ENCODE assay signal across 8 mouse cellular contexts in genomic region chr2:25581901-25582301, GRCm38 (mm10). TPM values are rescaled to one million over a fixed set of nuclear protein-coding genes. Genes with fewer than 3 reads are reported as not detected.
A peak's percentile ranks its signal among the peaks of the same experiment; 100 is the strongest.
DNase-seq lines count a peak whose midpoint lies in the region; ATAC-seq and TF ChIP-seq lines count a peak whose summit lies in the region.

No protein-coding gene starts in this region.

- peaks cover 13% of the 10 kb centered on the region; the same call in 1 of the 2 replicates for H3K36me3 ChIP-seq in hindbrain, postnatal 0 days (ENCODE audit: insufficient read depth, low read length)
- peaks cover 13% of the 10 kb centered on the region; the same call in 1 of the 2 replicates for H3K36me3 ChIP-seq in midbrain, embryonic 15.5 days (replicated peaks)

- DNase-seq in gastrocnemius, adult 2 months = peak; percentile 29
- DNase-seq in gastrocnemius, adult 8-10 months (ENCODE audit: low spot score in 2 of 2) = no peak
- peak; percentile 23 for DNase-seq in urinary bladder, adult 2 months (ENCODE audit: low spot score)
- DNase-seq in urinary bladder, postnatal 10 days (ENCODE audit: low spot score) = no peak
- peak; percentile 65 for DNase-seq in hindbrain, postnatal 0 days (ENCODE audit: low spot score)
- DNase-seq in adrenal gland, adult 2 months = no peak
- no peak for DNase-seq in adrenal gland, adult (ENCODE audit: inconsistent age in 2 of 2, low spot score in 1 of 2)

- no peak for TF ChIP-seq CTCF in gastrocnemius, adult 2 months (IDR thresholded peaks at IDR 0.05)
- TF ChIP-seq CTCF in hindbrain, postnatal 0 days (IDR thresholded peaks at IDR 0.05; ENCODE audit: low read depth) = no peak

- H3K4me3 ChIP-seq in gastrocnemius, adult 2 months = peak overlapping the region; percentile 66
- H3K4me3 ChIP-seq in hindbrain, postnatal 0 days (ENCODE audit: low read length) = peak overlapping the region; percentile 48
- no peak overlapping the region; the same call in 1 of the 2 replicates for H3K4me3 ChIP-seq in midbrain, embryonic 15.5 days

- H3K4me1 ChIP-seq in hindbrain, postnatal 0 days (ENCODE audit: insufficient read depth, low read length) = peaks cover 31% of the 10 kb centered on the region
- H3K4me1 ChIP-seq in midbrain, embryonic 15.5 days = peaks cover 56% of the 10 kb centered on the region

- WGBS in hindbrain, postnatal 0 days = 15% methylated on average over 6 of the region's 6 CpGs
- 33% methylated on average over 6 of the region's 6 CpGs for WGBS in midbrain, embryonic 15.5 days

- H3K27me3 ChIP-seq in hindbrain, postnatal 0 days (ENCODE audit: insufficient read depth, low read length) = peaks cover 30% of the 10 kb centered on the region
- peaks cover 38% of the 10 kb centered on the region for H3K27me3 ChIP-seq in midbrain, embryonic 15.5 days (replicated peaks)

- no peak overlapping the region for H3K27ac ChIP-seq in gastrocnemius, adult 2 months
- peak overlapping the region; percentile 81 for H3K27ac ChIP-seq in hindbrain, postnatal 0 days
- no peak overlapping the region for H3K27ac ChIP-seq in midbrain, embryonic 15.5 days

- H3K9ac ChIP-seq in hindbrain, postnatal 0 days (replicated peaks; ENCODE audit: low read length) = peak overlapping the region; percentile 24
- H3K9ac ChIP-seq in midbrain, embryonic 15.5 days = no peak overlapping the region

- no peaks in the 10 kb centered on the region for H3K9me3 ChIP-seq in hindbrain, postnatal 0 days (ENCODE audit: low read length)
- no peaks in the 10 kb centered on the region for H3K9me3 ChIP-seq in midbrain, embryonic 15.5 days

- intact Hi-C loops in gastrocnemius, adult 2 months (cut with DNase I) = loop anchor here (2.0 kb wide), 1 partner anchor 71 kb away; no protein-coding TSS in a partner anchor

- ATAC-seq in hindbrain, postnatal 0 days = peak; percentile 13
- ATAC-seq in midbrain, embryonic 15.5 days (replicated peaks) = no peak

- H3K4me2 ChIP-seq in hindbrain, postnatal 0 days (ENCODE audit: low read depth, low read length) = peak overlapping the region; percentile 82
- H3K4me2 ChIP-seq in midbrain, embryonic 15.5 days = peak overlapping the region; percentile 71; the same call in 1 of the 2 replicates

RNA-seq across cellular contexts. Expression of gene Ajm1, which starts 0.3 kb away (rescaled TPM):
- total RNA-seq in gastrocnemius, adult 2 months (2021) = not detected
- total RNA-seq in gastrocnemius, adult 8-10 months (2022) = under 1 TPM; 0.13 to 0.20 (median 0.16) TPM
- polyA plus RNA-seq in urinary bladder, adult 2 months (2012; rRNA removed) = 0.47 and 0.57 TPM in 2 replicates
- total RNA-seq in hindbrain, postnatal 0 days (2014; rRNA removed) = 22.4 and 29.1 TPM in 2 replicates
- polyA plus RNA-seq in hindbrain, postnatal 0 days (2015; fragmentation: Nextera tagmentation; extraction: Ambion mirVana) = 18.8 and 19.8 TPM in 2 replicates
- 13.8 and 14.1 TPM in 2 replicates for polyA plus RNA-seq in midbrain, embryonic 15.5 days (2015; fragmentation: Nextera tagmentation; extraction: Ambion mirVana)
- total RNA-seq in adrenal gland, adult 2 months (2021) = 1 to 10 TPM; 1.4 to 2.1 TPM
- 10.5 and 13.5 TPM in 2 replicates for polyA plus RNA-seq in adrenal gland, adult 2 months (2012; rRNA removed)

RNA-seq across cellular contexts. Expression of gene Phpt1, which starts 6.9 kb away (rescaled TPM):
- total RNA-seq in gastrocnemius, adult 2 months (2021) = 10 to 100 TPM; 52.7 to 64.7 TPM
- 10 to 100 TPM; 62.8 to 69.7 (median 65.5) TPM for total RNA-seq in gastrocnemius, adult 8-10 months (2022)
- 64.2 and 75.6 TPM in 2 replicates for polyA plus RNA-seq in urinary bladder, adult 2 months (2012; rRNA removed)
- 35.4 and 48.2 TPM in 2 replicates for total RNA-seq in hindbrain, postnatal 0 days (2014; rRNA removed)
- polyA plus RNA-seq in hindbrain, postnatal 0 days (2015; fragmentation: Nextera tagmentation; extraction: Ambion mirVana) = 232 and 242 TPM in 2 replicates
- 155 and 162 TPM in 2 replicates for polyA plus RNA-seq in midbrain, embryonic 15.5 days (2015; fragmentation: Nextera tagmentation; extraction: Ambion mirVana)
- 10 to 100 TPM; 53.5 to 54.1 TPM for total RNA-seq in adrenal gland, adult 2 months (2021)
- 36.7 and 53.4 TPM in 2 replicates for polyA plus RNA-seq in adrenal gland, adult 2 months (2012; rRNA removed)

RNA-seq across cellular contexts. Expression of gene Mamdc4, which starts 7.3 kb away (rescaled TPM):
- total RNA-seq in gastrocnemius, adult 2 months (2021) = 1 to 10 TPM; 1.6 to 4.0 TPM
- under 1 TPM; 0.19 to 0.46 (median 0.33) TPM for total RNA-seq in gastrocnemius, adult 8-10 months (2022)
- 1.3 and 1.4 TPM in 2 replicates for polyA plus RNA-seq in urinary bladder, adult 2 months (2012; rRNA removed)
- 1.2 and 2.5 TPM in 2 replicates for total RNA-seq in hindbrain, postnatal 0 days (2014; rRNA removed)
- 1.2 and 2.0 TPM in 2 replicates for polyA plus RNA-seq in hindbrain, postnatal 0 days (2015; fragmentation: Nextera tagmentation; extraction: Ambion mirVana)
- polyA plus RNA-seq in midbrain, embryonic 15.5 days (2015; fragmentation: Nextera tagmentation; extraction: Ambion mirVana) = 4.7 and 4.8 TPM in 2 replicates
- 1 to 10 TPM; 2.3 to 7.4 TPM for total RNA-seq in adrenal gland, adult 2 months (2021)
- polyA plus RNA-seq in adrenal gland, adult 2 months (2012; rRNA removed) = 4.2 and 8.8 TPM in 2 replicates

RNA-seq across cellular contexts. Expression of gene Edf1, which starts 24.3 kb away (rescaled TPM):
- 100 to 1,000 TPM; 152 to 179 TPM for total RNA-seq in gastrocnemius, adult 2 months (2021)
- total RNA-seq in gastrocnemius, adult 8-10 months (2022) = 100 to 1,000 TPM; 104 to 172 (median 141) TPM
- 222 and 224 TPM in 2 replicates for polyA plus RNA-seq in urinary bladder, adult 2 months (2012; rRNA removed)
- total RNA-seq in hindbrain, postnatal 0 days (2014; rRNA removed) = 159 and 274 TPM in 2 replicates
- 394 and 413 TPM in 2 replicates for polyA plus RNA-seq in hindbrain, postnatal 0 days (2015; fragmentation: Nextera tagmentation; extraction: Ambion mirVana)
- polyA plus RNA-seq in midbrain, embryonic 15.5 days (2015; fragmentation: Nextera tagmentation; extraction: Ambion mirVana) = 352 and 378 TPM in 2 replicates
- 100 to 1,000 TPM; 307 to 329 TPM for total RNA-seq in adrenal gland, adult 2 months (2021)
- polyA plus RNA-seq in adrenal gland, adult 2 months (2012; rRNA removed) = 127 and 140 TPM in 2 replicates

RNA-seq across cellular contexts. Expression of gene Rabl6, which starts 26.4 kb away (rescaled TPM):
- 10 to 100 TPM; 85.6 to 95.2 TPM for total RNA-seq in gastrocnemius, adult 2 months (2021)
- 10 to 100 TPM; 83.3 to 94.6 (median 89.3) TPM for total RNA-seq in gastrocnemius, adult 8-10 months (2022)
- 66.5 and 73.8 TPM in 2 replicates for polyA plus RNA-seq in urinary bladder, adult 2 months (2012; rRNA removed)
- 71.8 and 74.9 TPM in 2 replicates for total RNA-seq in hindbrain, postnatal 0 days (2014; rRNA removed)
- polyA plus RNA-seq in hindbrain, postnatal 0 days (2015; fragmentation: Nextera tagmentation; extraction: Ambion mirVana) = 53.0 and 62.4 TPM in 2 replicates
- 71.3 and 75.7 TPM in 2 replicates for polyA plus RNA-seq in midbrain, embryonic 15.5 days (2015; fragmentation: Nextera tagmentation; extraction: Ambion mirVana)
- 10 to 100 TPM; 86.4 to 96.9 TPM for total RNA-seq in adrenal gland, adult 2 months (2021)
- polyA plus RNA-seq in adrenal gland, adult 2 months (2012; rRNA removed) = 139 and 150 TPM in 2 replicates

Comparison
In these comparisons a context has a peak if more than half of its experiments do, and no peak if none do; other contexts are left out.
1. DNase-seq: peak in gastrocnemius, adult 2 months (single experiment), urinary bladder, adult 2 months (single experiment) and hindbrain, postnatal 0 days (single experiment); none in gastrocnemius, adult 8-10 months (0 of 2), urinary bladder, postnatal 10 days (single experiment), adrenal gland, adult 2 months (single experiment) and adrenal gland, adult (0 of 2).